Mouse (Mus musculus): ENCODE measurements at regions not wholly inside any gene's neighbourhood (a gene's known extent, or its start where the extent isn't known, plus 50 kb on each side); places are given as distances from the start of the nearest gene placed in this dataset.

DNA sequence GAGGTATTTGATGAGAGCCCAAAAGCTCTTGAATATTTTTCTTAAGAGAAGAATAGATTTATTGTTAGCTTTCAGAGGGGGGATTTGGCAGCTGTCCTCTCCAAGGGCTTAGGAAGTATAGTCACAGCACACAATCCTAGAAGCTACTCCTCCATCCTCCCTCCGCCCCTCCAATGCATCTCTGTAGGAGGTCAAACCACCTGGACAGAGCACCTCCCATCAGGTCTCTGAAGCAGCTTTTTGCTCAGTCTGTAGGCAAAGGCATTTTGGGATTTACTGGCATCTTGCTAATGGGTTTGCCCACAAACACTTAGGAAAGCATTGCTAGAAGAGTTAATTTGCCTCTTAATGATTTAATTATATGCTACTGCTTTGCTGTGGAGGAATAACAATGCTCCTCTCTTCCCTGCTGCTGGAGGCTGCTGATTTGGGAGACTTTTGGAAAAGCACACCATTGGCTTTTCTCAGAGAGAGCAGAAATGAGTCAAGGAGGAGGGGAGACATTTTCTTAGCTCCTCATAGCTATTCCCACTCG is 273.1 kb downstream of the Gm11011 start:
- TF ChIP-seq GATA4 (IDR thresholded peaks at IDR 0.05; ENCODE audit: insufficient replicate concordance, low read length) = no peak

DNA sequence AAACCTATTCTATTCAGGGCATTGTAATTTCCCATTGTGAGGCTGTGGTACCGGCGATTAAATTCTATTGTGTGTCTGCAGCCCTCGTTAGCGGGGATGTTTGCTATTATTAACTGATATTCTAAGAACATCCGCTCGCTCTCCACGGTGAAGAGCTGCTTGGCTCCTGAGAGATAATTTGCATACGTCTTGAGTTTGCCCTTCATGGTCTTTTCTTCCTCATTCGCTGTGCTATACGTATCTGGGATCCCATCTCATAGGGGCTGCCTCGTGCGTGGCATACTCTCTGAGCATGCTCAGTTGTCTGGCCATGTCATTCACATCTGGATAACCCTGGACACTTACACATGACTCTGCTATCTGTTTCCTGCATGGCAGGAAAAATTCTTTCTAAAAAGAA is 275.7 kb downstream of the Gm11011 start:
- TF ChIP-seq GATA4 (IDR thresholded peaks at IDR 0.05; ENCODE audit: insufficient replicate concordance, low read length) = no peak; the same call in 1 of the 2 replicates

DNA sequence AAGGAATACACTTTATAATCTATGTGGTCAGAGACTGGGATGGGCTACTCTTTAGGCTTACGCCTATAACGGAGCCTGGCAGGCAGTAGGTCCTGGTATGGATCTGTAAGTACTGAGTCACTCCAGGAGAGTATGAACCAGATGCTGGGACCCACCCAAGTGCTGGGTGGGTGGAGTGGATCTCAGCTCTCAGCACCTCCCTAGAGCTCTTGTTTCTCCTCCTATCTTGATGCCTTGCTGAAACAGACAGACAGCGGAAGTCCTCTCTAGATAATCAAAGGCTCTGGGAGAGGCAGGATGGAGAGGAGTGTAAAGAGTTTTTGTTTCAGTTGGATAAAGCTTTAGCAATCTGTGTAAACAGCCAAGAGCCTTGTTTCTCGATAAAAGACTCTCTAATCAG is 276.2 kb downstream of the Gm11011 start:
- no peak for TF ChIP-seq GATA4 (IDR thresholded peaks at IDR 0.05; ENCODE audit: insufficient replicate concordance, low read length)

DNA sequence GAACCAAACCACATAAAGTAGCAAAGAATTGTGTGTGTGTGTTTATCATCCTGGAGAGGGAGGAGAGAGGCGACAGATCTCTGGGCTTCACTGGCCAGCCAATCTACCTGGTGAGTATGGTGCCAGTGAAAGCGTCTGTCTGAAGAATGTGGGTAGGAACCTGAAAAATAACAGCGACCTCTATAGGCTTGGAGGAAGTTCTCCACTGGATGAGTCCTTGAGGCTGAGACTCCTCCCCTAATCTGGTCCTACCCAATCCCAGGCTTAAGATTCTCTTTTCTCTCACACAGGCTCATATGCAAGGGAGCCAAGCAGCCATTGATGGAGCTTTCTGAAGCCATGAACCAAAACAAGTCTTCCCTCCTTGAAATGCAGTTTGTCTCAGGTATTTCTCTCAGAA is 283.2 kb downstream of the Gm11011 start:
- no peak for TF ChIP-seq GATA4 (IDR thresholded peaks at IDR 0.05; ENCODE audit: insufficient replicate concordance, low read length)

DNA sequence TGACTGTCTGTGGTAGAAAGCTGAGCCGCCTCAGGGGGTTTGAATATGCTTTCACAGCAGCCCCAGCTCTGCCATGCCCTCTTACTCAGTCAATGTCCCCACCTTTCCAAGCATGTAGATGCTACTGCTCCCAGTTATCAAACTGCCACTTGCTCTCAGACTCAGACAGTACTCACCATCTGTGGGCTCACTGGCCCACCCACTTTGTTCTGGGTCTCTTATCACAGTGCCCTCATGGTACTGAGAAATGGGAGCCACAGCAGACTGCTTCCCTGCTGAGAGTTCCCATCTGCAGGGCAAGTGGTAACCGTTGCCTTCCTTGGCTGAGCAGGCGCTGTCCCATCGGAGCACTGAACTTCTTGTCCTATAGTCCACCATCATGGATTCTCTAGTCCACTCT is 286.6 kb downstream of the Gm11011 start:
- no peak for TF ChIP-seq GATA4 (IDR thresholded peaks at IDR 0.05; ENCODE audit: insufficient replicate concordance, low read length)

DNA sequence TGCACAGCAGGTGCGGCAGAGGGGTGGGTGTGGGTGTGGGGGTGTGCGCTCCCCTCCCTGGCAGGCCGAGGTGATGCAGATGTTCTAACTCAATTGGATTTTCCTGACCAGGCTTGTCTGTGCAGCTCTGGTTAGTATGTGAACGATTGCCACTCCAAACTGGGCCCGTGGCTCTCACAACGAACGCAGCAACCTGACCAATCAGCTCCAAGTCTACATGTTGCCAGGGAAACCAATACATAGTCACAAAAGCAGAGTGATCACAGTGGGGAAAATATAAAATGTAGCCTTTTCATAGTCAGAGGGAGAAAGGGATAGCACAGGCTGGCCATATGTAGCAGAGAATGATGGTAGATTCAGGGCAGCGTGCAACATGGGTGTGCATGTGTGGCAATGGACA is 287.1 kb downstream of the Gm11011 start:
- TF ChIP-seq GATA4 (IDR thresholded peaks at IDR 0.05; ENCODE audit: insufficient replicate concordance, low read length) = no peak

DNA sequence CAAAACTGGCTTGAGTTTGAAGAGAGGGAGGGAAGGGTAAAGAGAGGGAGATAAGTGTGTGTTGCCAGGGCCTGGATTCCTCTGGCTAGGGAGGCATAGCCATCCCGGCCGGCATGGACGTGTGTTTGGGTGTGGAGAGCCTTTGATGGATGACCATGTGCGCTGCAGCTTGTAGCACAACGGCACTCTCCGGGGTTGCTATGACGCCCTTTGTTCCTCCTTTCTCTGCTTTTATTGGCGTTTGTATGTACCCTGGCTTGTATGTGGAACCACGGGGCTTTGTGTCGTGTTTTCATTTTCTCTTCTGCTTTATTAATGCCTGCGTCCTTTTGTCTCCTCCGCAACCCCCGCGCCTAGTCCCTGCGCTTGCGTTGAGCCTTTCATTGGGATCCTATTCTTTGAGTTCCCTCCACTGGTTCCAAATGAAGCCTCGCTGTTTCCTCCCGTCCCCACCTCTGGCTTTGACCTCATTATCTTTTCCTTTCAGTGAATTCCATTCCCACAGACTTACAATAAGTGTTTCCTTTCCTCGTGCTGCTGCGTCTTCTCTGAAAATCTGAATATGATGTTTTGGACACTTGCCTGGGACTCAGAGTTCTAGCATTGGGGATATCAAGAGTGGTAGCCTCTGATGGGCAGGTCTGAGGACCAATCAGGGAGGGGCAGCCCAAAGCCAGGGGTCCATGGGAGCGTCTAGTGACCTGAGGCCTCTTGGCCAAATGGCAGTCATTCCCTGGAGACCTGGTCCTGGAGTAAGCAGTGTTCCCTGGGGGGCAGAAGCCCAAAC is 289.5 kb downstream of the Gm11011 start:
- TF ChIP-seq GATA4 (IDR thresholded peaks at IDR 0.05; ENCODE audit: insufficient replicate concordance, low read length) = no peak

DNA sequence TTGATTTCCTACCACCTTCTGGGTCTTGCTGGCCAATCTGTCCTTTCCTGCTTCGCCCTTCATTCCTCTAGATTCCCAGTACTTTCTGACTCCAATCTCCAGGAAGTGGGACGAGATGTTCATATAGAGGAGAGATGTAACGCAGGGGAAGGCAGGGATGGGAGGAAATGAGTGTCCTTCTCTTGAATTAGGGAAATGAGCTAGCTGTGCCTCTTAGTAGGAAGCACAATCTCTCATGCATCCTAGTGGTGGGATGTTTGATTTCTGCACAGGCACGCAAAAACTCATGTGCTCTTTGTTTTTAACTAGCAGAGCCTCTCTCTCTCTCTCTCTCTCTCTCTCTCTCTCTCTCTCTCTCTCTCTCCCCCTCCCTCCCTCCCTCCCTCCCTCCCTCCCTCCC is 290.3 kb downstream of the Gm11011 start:
- no peak for TF ChIP-seq GATA4 (IDR thresholded peaks at IDR 0.05; ENCODE audit: insufficient replicate concordance, low read length)

DNA sequence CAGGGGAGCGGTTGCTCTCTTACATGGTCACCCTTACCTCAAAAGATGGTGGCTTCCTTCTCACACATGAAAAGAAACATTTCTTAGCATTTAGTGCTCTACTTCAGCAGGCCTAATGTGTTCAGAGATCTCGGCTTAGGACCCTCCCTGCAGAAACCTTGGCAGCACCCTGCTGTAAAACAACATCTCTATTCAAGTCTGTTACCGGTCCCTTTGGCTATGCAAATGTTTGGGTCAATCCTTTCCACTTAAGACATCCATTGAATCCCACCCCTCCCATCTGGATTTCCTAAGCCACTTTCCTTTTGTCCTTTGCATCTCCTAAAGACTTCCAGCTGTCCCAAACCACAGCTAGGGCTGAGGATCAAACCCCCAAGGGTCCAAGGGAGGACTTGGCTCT is 294.2 kb downstream of the Gm11011 start:
- no peak for TF ChIP-seq GATA4 (IDR thresholded peaks at IDR 0.05; ENCODE audit: insufficient replicate concordance, low read length)

DNA sequence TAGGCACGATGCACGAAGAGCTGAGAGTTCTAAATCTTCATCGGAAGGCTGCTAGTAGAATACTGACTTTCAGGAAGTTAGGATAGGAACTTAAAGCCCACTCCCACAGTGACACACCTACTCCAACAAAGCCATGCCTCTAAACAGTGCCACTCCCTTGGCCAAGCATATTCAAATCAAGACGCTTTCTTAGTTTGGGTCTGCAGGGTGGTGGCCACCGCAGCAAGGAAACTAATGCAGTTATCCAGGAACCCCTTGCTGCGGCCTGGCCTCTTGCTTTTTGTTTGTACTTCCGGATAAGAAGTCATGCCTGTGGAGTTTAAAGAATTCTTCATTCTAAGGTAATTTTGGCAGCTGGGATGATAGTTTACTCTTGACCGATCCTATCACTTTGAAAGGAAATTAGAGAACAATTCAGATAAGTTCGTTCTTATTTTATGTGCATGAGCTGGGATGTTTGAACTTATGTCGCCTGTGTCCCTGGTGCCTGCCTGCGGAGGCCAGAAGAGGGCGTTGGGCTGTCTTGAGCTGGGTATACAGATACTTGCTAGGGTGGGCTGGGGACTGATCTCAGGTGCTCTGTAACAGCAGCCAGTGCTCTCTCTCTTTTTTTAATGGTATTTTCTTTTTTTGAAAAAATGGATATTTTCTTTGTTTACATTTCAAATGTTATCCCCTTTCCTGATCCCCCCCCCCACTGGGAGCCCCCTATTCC is 298.5 kb downstream of the Gm11011 start:
- TF ChIP-seq GATA4 (IDR thresholded peaks at IDR 0.05; ENCODE audit: insufficient replicate concordance, low read length) = no peak

DNA sequence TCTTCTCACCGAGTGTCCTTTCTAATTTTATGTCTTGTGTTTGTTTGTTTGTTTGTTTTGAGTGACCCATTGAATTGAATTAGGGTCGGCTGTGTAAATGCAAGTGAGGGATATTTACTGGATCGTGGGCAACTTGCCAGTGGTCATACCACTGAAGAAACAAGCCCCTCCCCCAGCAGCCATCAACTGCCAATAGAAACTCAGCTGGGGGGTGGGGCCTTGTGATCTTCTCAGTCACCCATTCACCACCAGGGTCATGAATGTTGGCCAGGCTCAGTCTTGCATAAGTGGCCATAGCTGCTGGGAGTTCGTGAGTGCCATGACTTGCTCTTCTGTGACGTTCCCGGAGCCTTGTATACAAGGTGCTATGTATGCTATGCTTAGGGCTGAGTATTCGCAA is 300.8 kb downstream of the Gm11011 start:
- no peak for TF ChIP-seq GATA4 (IDR thresholded peaks at IDR 0.05; ENCODE audit: insufficient replicate concordance, low read length)

DNA sequence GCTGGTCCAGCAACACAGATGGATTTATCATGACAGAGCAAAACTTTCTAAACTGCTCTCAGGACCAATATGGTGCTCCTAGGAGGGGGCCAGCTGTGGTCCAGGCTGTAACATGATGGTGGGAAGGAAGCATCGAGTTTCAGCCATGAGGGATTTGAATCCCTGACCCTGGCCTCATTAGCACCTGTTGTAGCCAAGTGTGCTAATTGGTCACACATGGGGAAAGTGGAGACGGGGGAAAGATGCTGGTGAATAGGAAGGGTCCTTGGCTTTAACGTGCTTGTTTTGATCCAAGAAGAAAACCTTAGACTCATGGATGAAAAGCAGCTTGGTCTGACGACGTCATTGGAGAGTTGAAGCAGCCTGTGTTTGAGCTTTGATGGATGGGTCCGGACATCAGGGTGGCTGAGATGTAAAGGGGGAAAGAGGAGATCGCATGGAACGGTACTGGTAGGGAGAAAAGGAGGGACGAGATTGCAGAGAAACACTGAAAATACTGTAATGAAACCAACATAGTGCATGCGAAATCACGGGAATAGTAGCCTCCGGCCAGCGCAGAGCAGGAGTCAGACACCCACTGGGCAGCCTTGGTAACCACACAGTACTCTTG is 304.9 kb downstream of the Gm11011 start:
- no peak for TF ChIP-seq GATA4 (IDR thresholded peaks at IDR 0.05; ENCODE audit: insufficient replicate concordance, low read length)

DNA sequence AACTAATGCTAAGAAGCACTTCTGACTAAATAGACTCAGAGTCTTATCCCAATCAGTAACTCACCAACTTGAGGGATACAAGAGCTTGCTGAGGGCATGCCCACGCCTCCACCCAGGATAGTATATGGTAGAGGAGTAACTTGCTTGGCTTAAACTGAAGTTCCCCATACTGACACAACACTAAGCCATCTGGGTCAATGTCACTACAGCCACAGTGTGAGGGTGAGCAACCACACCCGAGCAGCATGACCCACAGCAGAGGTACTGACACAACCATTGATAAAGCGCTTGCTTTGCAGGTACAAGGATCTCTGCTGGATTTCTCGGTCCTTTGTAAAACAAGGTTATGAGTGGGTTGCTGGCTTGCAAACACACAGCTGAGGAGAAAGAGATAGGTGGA is 312.2 kb downstream of the Gm11011 start:
- TF ChIP-seq GATA4 (IDR thresholded peaks at IDR 0.05; ENCODE audit: insufficient replicate concordance, low read length) = no peak

DNA sequence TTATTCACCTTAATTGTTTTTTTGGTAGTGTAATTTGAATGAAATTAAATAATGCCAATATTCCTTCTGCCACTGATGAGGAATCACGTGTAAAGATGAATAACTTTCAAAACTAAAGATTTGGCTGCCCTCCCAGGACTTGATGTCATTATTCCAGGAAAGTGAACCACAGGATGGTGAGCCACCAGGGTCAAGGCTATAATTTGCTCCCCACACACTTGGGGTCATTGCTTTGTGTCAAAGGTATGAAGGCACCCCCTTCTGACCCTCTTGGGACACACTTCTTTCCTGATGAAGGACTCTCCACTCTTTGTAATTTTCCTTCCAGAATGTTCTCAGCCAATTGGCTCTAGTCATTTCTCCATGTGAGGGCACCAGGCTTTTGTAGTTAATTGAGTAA is 313.4 kb downstream of the Gm11011 start:
- TF ChIP-seq GATA4 (IDR thresholded peaks at IDR 0.05; ENCODE audit: insufficient replicate concordance, low read length) = no peak

DNA sequence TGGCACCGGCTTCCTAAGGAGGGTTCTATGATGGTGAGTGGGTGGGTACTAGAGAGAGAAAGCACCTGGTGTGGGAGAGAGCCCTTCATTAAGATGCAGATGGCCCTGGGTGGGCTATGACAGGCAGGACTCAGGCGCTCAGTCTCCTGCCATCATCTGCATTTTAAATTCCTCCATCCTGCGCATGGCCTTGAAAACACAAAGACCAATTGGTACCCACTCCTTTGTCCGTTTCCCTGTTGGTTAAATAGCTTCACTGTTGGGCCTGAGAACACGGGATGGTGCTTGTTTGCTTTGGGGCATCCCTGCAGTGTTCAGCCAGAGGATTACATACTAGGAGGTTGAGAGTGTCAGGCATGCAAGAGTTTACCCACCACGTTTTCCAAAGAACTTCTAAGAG is 314.9 kb downstream of the Gm11011 start:
- no peak for TF ChIP-seq GATA4 (IDR thresholded peaks at IDR 0.05; ENCODE audit: insufficient replicate concordance, low read length)

DNA sequence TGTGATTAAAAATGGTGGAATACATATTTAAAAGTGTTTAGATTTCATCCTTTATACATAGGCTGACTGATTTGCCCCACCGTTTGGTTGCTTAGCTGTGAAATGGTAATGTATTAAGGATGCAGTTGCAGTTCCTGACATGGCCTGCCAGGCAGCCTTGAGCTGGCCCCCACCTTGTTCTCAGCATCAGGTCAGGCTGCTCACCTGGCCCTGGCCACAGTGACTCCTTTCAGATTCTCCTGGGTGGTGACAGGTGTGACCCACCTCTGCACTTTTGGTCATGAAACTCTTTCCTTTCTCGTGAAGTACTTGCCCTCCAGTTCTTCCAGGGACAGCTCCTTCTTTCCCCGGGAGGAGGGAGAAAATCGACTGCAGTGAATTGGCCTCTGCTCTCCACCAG is 315.5 kb downstream of the Gm11011 start:
- no peak for TF ChIP-seq GATA4 (IDR thresholded peaks at IDR 0.05; ENCODE audit: insufficient replicate concordance, low read length)

Measured in liver, adult (tissue).